Mouse (Mus musculus) lung, adult 2 months (tissue): ENCODE results near the gene 2310022A10Rik.

ENCODE experiments used
- CTCF ChIP-seq: fragments of 200-500 bp; IDR thresholded peaks from 2 replicates; pipeline ENCODE4 v1.5.1; 2011; ENCODE audit warnings: mild to moderate bottlenecking, low read length, control low read depth; ENCODE audit not compliant: insufficient read depth
- POLR2A ChIP-seq: fragments of 200-500 bp; IDR thresholded peaks from 2 replicates; pipeline ENCODE4 v1.6.1; 2011; ENCODE audit warnings: low read depth, mild to moderate bottlenecking, control low read depth, low read length, borderline replicate concordance; ENCODE audit errors: extremely low read depth

- TF ChIP-seq POLR2A = no peak
- TF ChIP-seq CTCF = no peak
Observed at GRCm38 (mm10) chr7:27578465-27578864, 25.4 kb downstream of the 2310022A10Rik start.
